Mouse (Mus musculus): ENCODE measurements around the gene Pacs2. TPM values are rescaled to one million over a fixed set of nuclear protein-coding genes. Genes with fewer than 3 reads are reported as not detected.
A peak's percentile ranks its signal among the peaks of the same experiment; 100 is the strongest.

Pacs2 gene
- polyA plus RNA-seq, 1 experiment = 27.0 TPM

- WGBS = 79% methylated on average over 6 of the region's 6 CpGs
- Histone ChIP-seq H3K4me3 (ENCODE audit: low read depth, low read length) (no peak overlapping the region), H3K36me3 (ENCODE audit: control insufficient read depth, insufficient read depth, low read length) (no peaks in the 10 kb centered on the region), H3K27me3 (ENCODE audit: control insufficient read depth, insufficient read depth, low read length) (no peaks in the 10 kb centered on the region), H3K4me1 (ENCODE audit: control insufficient read depth, insufficient read depth, insufficient read length, low read length) (peaks cover 21% of the 10 kb centered on the region), H3K27ac (ENCODE audit: insufficient read depth, low read depth, low read length) (peak overlapping the region; percentile 29; the same call in 1 of the 2 replicates)
- TF ChIP-seq POLR2A (IDR thresholded peaks at IDR 0.05; ENCODE audit: low read depth, low read length) (no peak), CTCF (IDR thresholded peaks at IDR 0.05; ENCODE audit: extremely low read depth, insufficient read length, insufficient replicate concordance, low read depth, low read length) (no peak)
Measured at GRCm38 (mm10) chr12:113031441-113031840, 17.1 kb downstream of the Pacs2 start.

GRCm38 (mm10) chr12:113032296-113033250 is 18.3 kb downstream of the Pacs2 start:
- Histone ChIP-seq H3K4me3 (ENCODE audit: low read depth, low read length) (no peak overlapping the region), H3K27ac (ENCODE audit: insufficient read depth, low read depth, low read length) (no peak overlapping the region), H3K36me3 (ENCODE audit: control insufficient read depth, insufficient read depth, low read length) (no peaks in the 10 kb centered on the region), H3K4me1 (ENCODE audit: control insufficient read depth, insufficient read depth, insufficient read length, low read length) (peaks cover 14% of the 10 kb centered on the region), H3K27me3 (ENCODE audit: control insufficient read depth, insufficient read depth, low read length) (no peaks in the 10 kb centered on the region)
- TF ChIP-seq POLR2A (IDR thresholded peaks at IDR 0.05; ENCODE audit: low read depth, low read length) (no peak), CTCF (IDR thresholded peaks at IDR 0.05; ENCODE audit: extremely low read depth, insufficient read length, insufficient replicate concordance, low read depth, low read length) (no peak)
- 86% methylated on average over 11 of the region's 11 CpGs for WGBS

GRCm38 (mm10) chr12:113035093-113035492 is 20.8 kb downstream of the Pacs2 start:
- Histone ChIP-seq H3K27ac (ENCODE audit: insufficient read depth, low read depth, low read length) (no peak overlapping the region), H3K36me3 (ENCODE audit: control insufficient read depth, insufficient read depth, low read length) (no peaks in the 10 kb centered on the region), H3K27me3 (ENCODE audit: control insufficient read depth, insufficient read depth, low read length) (no peaks in the 10 kb centered on the region), H3K4me1 (ENCODE audit: control insufficient read depth, insufficient read depth, insufficient read length, low read length) (peaks cover 11% of the 10 kb centered on the region), H3K4me3 (ENCODE audit: low read depth, low read length) (no peak overlapping the region)
- 78% methylated on average over 2 of the region's 2 CpGs for WGBS
- TF ChIP-seq POLR2A (IDR thresholded peaks at IDR 0.05; ENCODE audit: low read depth, low read length) = no peak
- TF ChIP-seq CTCF (IDR thresholded peaks at IDR 0.05; ENCODE audit: extremely low read depth, insufficient read length, insufficient replicate concordance, low read depth, low read length) = no peak

GRCm38 (mm10) chr12:113036996-113037395 is 22.7 kb downstream of the Pacs2 start:
- 63% methylated on average over 4 of the region's 4 CpGs for WGBS
- Histone ChIP-seq H3K27ac (ENCODE audit: insufficient read depth, low read depth, low read length) (no peak overlapping the region), H3K4me3 (ENCODE audit: low read depth, low read length) (no peak overlapping the region), H3K36me3 (ENCODE audit: control insufficient read depth, insufficient read depth, low read length) (no peaks in the 10 kb centered on the region), H3K4me1 (ENCODE audit: control insufficient read depth, insufficient read depth, insufficient read length, low read length) (no peaks in the 10 kb centered on the region; the same call in 1 of the 2 replicates), H3K27me3 (ENCODE audit: control insufficient read depth, insufficient read depth, low read length) (no peaks in the 10 kb centered on the region)
- TF ChIP-seq POLR2A (IDR thresholded peaks at IDR 0.05; ENCODE audit: low read depth, low read length) = no peak
- TF ChIP-seq CTCF (IDR thresholded peaks at IDR 0.05; ENCODE audit: extremely low read depth, insufficient read length, insufficient replicate concordance, low read depth, low read length) = no peak

GRCm38 (mm10) chr12:113038414-113038813 is 24.1 kb downstream of the Pacs2 start:
- 82% methylated on average over 4 of the region's 4 CpGs for WGBS
- Histone ChIP-seq H3K27me3 (ENCODE audit: control insufficient read depth, insufficient read depth, low read length) (no peaks in the 10 kb centered on the region), H3K4me1 (ENCODE audit: control insufficient read depth, insufficient read depth, insufficient read length, low read length) (no peaks in the 10 kb centered on the region; the same call in 1 of the 2 replicates), H3K4me3 (ENCODE audit: low read depth, low read length) (no peak overlapping the region), H3K27ac (ENCODE audit: insufficient read depth, low read depth, low read length) (no peak overlapping the region), H3K36me3 (ENCODE audit: control insufficient read depth, insufficient read depth, low read length) (no peaks in the 10 kb centered on the region)
- TF ChIP-seq CTCF (IDR thresholded peaks at IDR 0.05; ENCODE audit: extremely low read depth, insufficient read length, insufficient replicate concordance, low read depth, low read length) = no peak
- TF ChIP-seq POLR2A (IDR thresholded peaks at IDR 0.05; ENCODE audit: low read depth, low read length) = no peak

GRCm38 (mm10) chr12:113041481-113042439 is 27.5 kb downstream of the Pacs2 start:
- Histone ChIP-seq H3K4me3 (ENCODE audit: low read depth, low read length) (no peak overlapping the region), H3K36me3 (ENCODE audit: control insufficient read depth, insufficient read depth, low read length) (peaks cover 10% of the 10 kb centered on the region), H3K27ac (ENCODE audit: insufficient read depth, low read depth, low read length) (no peak overlapping the region), H3K27me3 (ENCODE audit: control insufficient read depth, insufficient read depth, low read length) (no peaks in the 10 kb centered on the region), H3K4me1 (ENCODE audit: control insufficient read depth, insufficient read depth, insufficient read length, low read length) (no peaks in the 10 kb centered on the region; the same call in 1 of the 2 replicates)
- 72% methylated on average over 15 of the region's 15 CpGs for WGBS
- TF ChIP-seq POLR2A (IDR thresholded peaks at IDR 0.05; ENCODE audit: low read depth, low read length) (no peak), CTCF (IDR thresholded peaks at IDR 0.05; ENCODE audit: extremely low read depth, insufficient read length, insufficient replicate concordance, low read depth, low read length) (no peak)
